Mouse (Mus musculus) E14TG2a.4 (cell line): ENCODE data around the gene Fryl.

ENCODE experiments used
- CTCF ChIP-seq: conservative IDR thresholded peaks from 2 replicates; pipeline ENCODE4 v1.5.1; 2014; ENCODE audit warnings: low read length
- NANOG ChIP-seq: IDR thresholded peaks from 2 replicates; pipeline ENCODE4 v1.6.1; 2014; ENCODE audit warnings: borderline replicate concordance, low read length, mixed read lengths
- POU5F1 ChIP-seq: IDR thresholded peaks from 2 replicates; pipeline ENCODE4 v1.6.1; 2014; ENCODE audit warnings: low read length, borderline replicate concordance

DNA sequence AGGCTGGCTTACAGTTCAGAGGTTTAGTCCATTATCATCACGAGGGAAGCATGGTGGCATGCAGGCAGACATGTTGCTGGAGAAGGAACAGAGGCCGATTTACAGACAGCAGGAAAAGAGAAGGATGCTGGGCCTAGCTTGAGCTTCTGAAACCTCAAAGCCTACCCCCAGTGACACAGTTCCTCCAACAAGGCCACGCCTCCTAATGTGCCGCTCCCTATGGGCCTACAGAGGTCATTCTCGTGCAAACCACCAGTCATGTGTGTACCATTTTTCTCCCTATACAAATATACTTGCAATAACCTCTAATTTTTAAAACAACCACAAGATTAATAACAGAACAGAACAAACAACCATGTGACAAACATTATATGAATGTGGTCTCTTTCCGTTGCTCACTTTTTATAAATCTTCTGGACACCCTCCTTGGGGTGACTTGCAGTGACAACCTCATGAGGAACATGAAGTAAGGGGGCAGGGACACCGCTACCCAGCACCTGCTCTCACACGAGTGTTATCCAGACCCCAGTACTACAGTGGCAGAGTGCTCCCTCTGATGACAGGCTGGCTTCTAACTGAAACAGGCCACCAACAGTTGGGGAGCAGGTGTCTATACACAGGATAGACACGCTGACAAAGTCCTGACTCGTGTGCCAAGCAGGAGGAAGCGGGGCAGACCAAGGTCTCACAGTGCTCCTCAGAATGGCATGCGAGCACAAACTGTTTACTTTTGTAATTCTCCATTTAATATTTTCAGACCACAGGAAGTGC, 80.9 kb downstream of the Fryl start:
- TF ChIP-seq CTCF (no peak), POU5F1 (no peak), NANOG (no peak)
